Mouse (Mus musculus) MEL (cell line): Measurements from ENCODE around the gene Cpeb3. TPM values are rescaled to one million over a fixed set of nuclear protein-coding genes. Genes with fewer than 3 reads are reported as not detected.

Source experiments
- DNase-seq: peaks from one replicate; pipeline ENCODE4 v3.0.0; 2011; ENCODE audit warnings: low read depth, low spot score
- H3K27ac ChIP-seq: 2 replicates; pipeline ENCODE4 v1.5.1; 2012; ENCODE audit warnings: low read depth, mild to moderate bottlenecking, control low read depth, low read length, moderate library complexity; ENCODE audit not compliant: control insufficient read depth
- H3K27me3 ChIP-seq, 2 experiments: fragments of 150-350 bp in 1 of 2; sonication (generic) in 1 of 2; 2 replicates each; pipeline ENCODE4 v1.6.1; 2012; ENCODE audit warnings: low read length in 2 of 2, mild to moderate bottlenecking in 2 of 2, improper control_type of control experiment in 1 of 2, moderate library complexity in 1 of 2; ENCODE audit not compliant: insufficient read depth in 2 of 2, control insufficient read depth in 1 of 2
- H3K36me3 ChIP-seq, 2 experiments: 2 replicates each; pipeline ENCODE4 v1.6.1; 2012 to 2014; ENCODE audit warnings: low read length in 2 of 2, improper control_type of control experiment in 1 of 2, inconsistent platforms in 1 of 2, mild to moderate bottlenecking in 1 of 2; ENCODE audit not compliant: insufficient read depth in 2 of 2, control insufficient read depth in 1 of 2
- H3K4me1 ChIP-seq, 2 experiments: fragments of 150-350 bp in 1 of 2; sonication (generic) in 1 of 2; 2 replicates each; pipeline ENCODE4 v1.6.1; 2012; ENCODE audit warnings: low read length in 2 of 2, improper control_type of control experiment in 1 of 2, mild to moderate bottlenecking in 1 of 2; ENCODE audit not compliant: insufficient read depth in 2 of 2, control insufficient read depth in 1 of 2
- H3K4me3 ChIP-seq, 2 experiments: fragments of 150-350 bp in 1 of 2; sonication (generic) in 1 of 2; 2 replicates each; pipeline ENCODE4 v1.5.1; 2012; ENCODE audit warnings: low read depth in 2 of 2, low read length in 2 of 2, mild to moderate bottlenecking in 2 of 2, moderate library complexity in 2 of 2, control low read depth in 1 of 2, improper control_type of control experiment in 1 of 2; ENCODE audit not compliant: control insufficient read depth in 1 of 2, insufficient read depth in 1 of 2
- H3K79me2 ChIP-seq: 2 replicates; pipeline ENCODE4 v1.6.1; 2012; ENCODE audit warnings: mild to moderate bottlenecking, low read length, moderate library complexity; ENCODE audit not compliant: control insufficient read depth, poor library complexity, insufficient read depth
- H3K9ac ChIP-seq: 2 replicates; pipeline ENCODE4 v1.6.1; 2012; ENCODE audit warnings: low read depth, mild to moderate bottlenecking, control low read depth, low read length, moderate library complexity; ENCODE audit not compliant: control insufficient read depth, poor library complexity, severe bottlenecking
- H3K9me3 ChIP-seq: fragments of 150-350 bp; sonication (generic); replicated peaks from 2 replicates; pipeline ENCODE4 v1.6.1; 2012; ENCODE audit warnings: mild to moderate bottlenecking, low read length, improper control_type of control experiment, moderate library complexity; ENCODE audit not compliant: insufficient read depth
- BHLHE40 ChIP-seq: IDR thresholded peaks from 2 replicates; pipeline ENCODE4 v1.6.1; 2012; ENCODE audit warnings: low read depth, mild to moderate bottlenecking, inconsistent platforms, low read length, improper control_type of control experiment, borderline replicate concordance
- CHD1 ChIP-seq: IDR thresholded peaks from 2 replicates; pipeline ENCODE4 v1.6.1; 2012; ENCODE audit warnings: low read depth, mild to moderate bottlenecking, inconsistent platforms, low read length, improper control_type of control experiment
- E2F4 ChIP-seq: IDR thresholded peaks from 2 replicates; pipeline ENCODE4 v1.6.1; 2011; ENCODE audit warnings: low read depth, low read length, improper control_type of control experiment, borderline replicate concordance
- ELF1 ChIP-seq: IDR thresholded peaks from 2 replicates; pipeline ENCODE4 v1.6.1; 2014; ENCODE audit warnings: low read depth, mild to moderate bottlenecking, inconsistent platforms, low read length, improper control_type of control experiment, moderate library complexity
- EP300 ChIP-seq, 2 experiments: IDR thresholded peaks; 2 replicates each; pipeline ENCODE4 v1.6.1; 2011; ENCODE audit warnings: improper control_type of control experiment in 2 of 2, low read length in 2 of 2, low read depth in 1 of 2, mild to moderate bottlenecking in 1 of 2
- ETS1 ChIP-seq: IDR thresholded peaks from 2 replicates; pipeline ENCODE4 v1.6.1; 2012; ENCODE audit warnings: low read depth, mild to moderate bottlenecking, inconsistent platforms, low read length, improper control_type of control experiment, moderate library complexity
- GABPA ChIP-seq: IDR thresholded peaks from 2 replicates; pipeline ENCODE4 v1.6.1; 2012; ENCODE audit warnings: low read depth, mild to moderate bottlenecking, inconsistent platforms, low read length, improper control_type of control experiment, moderate library complexity
- HCFC1 ChIP-seq: IDR thresholded peaks from 2 replicates; pipeline ENCODE4 v1.6.1; 2012; ENCODE audit warnings: low read depth, mild to moderate bottlenecking, inconsistent platforms, low read length, improper control_type of control experiment, moderate library complexity
- KAT2A ChIP-seq: conservative IDR thresholded peaks from 2 replicates; pipeline ENCODE4 v1.6.1; 2012; ENCODE audit warnings: low read depth, low read length, improper control_type of control experiment, inconsistent platforms
- MAX ChIP-seq: IDR thresholded peaks from 2 replicates; pipeline ENCODE4 v1.6.1; 2011; ENCODE audit warnings: low read length, improper control_type of control experiment
- MAZ ChIP-seq: IDR thresholded peaks from 2 replicates; pipeline ENCODE4 v1.6.1; 2012; ENCODE audit warnings: low read depth, mild to moderate bottlenecking, inconsistent platforms, low read length, improper control_type of control experiment
- MEF2A ChIP-seq: IDR thresholded peaks from 2 replicates; pipeline ENCODE4 v1.6.1; 2014; ENCODE audit warnings: low read depth, mild to moderate bottlenecking, inconsistent platforms, low read length, improper control_type of control experiment; ENCODE audit not compliant: poor library complexity, insufficient replicate concordance, severe bottlenecking; ENCODE audit errors: extremely low read depth
- MXI1 ChIP-seq: IDR thresholded peaks from 2 replicates; pipeline ENCODE4 v1.6.1; 2011; ENCODE audit warnings: mild to moderate bottlenecking, low read depth, low read length, improper control_type of control experiment
- POLR2A ChIP-seq, 2 experiments: IDR thresholded peaks; 2 replicates each; pipeline ENCODE4 v1.6.1; 2011 to 2012; ENCODE audit warnings: low read length in 2 of 2, mild to moderate bottlenecking in 2 of 2, control low read depth in 1 of 2, improper control_type of control experiment in 1 of 2, low read depth in 1 of 2, moderate library complexity in 1 of 2; ENCODE audit not compliant: control insufficient read depth in 1 of 2, insufficient read depth in 1 of 2, poor library complexity in 1 of 2
- POLR2AphosphoS2 ChIP-seq: IDR thresholded peaks from 2 replicates; pipeline ENCODE4 v1.6.1; 2011; ENCODE audit warnings: low read length, improper control_type of control experiment
- POLR2AphosphoS5 ChIP-seq: IDR thresholded peaks from 2 replicates; pipeline ENCODE4 v1.6.1; 2012; ENCODE audit warnings: low read depth, borderline replicate concordance, mild to moderate bottlenecking, inconsistent platforms, low read length, moderate library complexity, mixed read lengths
- RCOR1 ChIP-seq: IDR thresholded peaks from 2 replicates; pipeline ENCODE4 v1.6.1; 2012; ENCODE audit warnings: low read depth, mild to moderate bottlenecking, inconsistent platforms, low read length, improper control_type of control experiment
- polyA plus RNA-seq, 2 experiments: library from polyadenylated mRNA; stranded (reverse) in 1 of 2; unstranded in 1 of 2; fragments of >175 nt in 1 of 2; fragments of >200 nt in 1 of 2; gene quantifications; 2 replicates each; pipeline versions ENCODE4 v1.2.1 to v1.2.4; 2012; ENCODE audit warnings: low replicate concordance in 2 of 2, low read depth in 1 of 2; ENCODE audit not compliant: insufficient read length in 2 of 2, insufficient read depth in 1 of 2, missing spikeins in 1 of 2
- total RNA-seq: library from RNA; depleted of rRNA; stranded (reverse); fragments of 300-350 nt; gene quantifications from 2 replicates; pipeline ENCODE4 v1.2.3, GENCODE M21; 2012

Gene Cpeb3
- total and polyA plus RNA-seq, 3 experiments: 0.35 to 0.93 TPM; not detected in 1

GRCm38 (mm10) chr19:37076646-37077045 lies 131.8 kb downstream of the Cpeb3 start:
- DNase-seq: no peak
- Histone ChIP-seq H3K27ac (no peak overlapping the region), H3K9ac (no peak overlapping the region), H3K27me3 (no peaks in the 10 kb centered on the region), H3K4me3 (no peak overlapping the region), H3K4me1 (peaks cover 0 to 2% of the 10 kb centered on the region in 2 experiments; a peak in 1 of 4 replicates), H3K79me2 (no peaks in the 10 kb centered on the region), H3K36me3 (peaks cover 0 to 4% of the 10 kb centered on the region in 2 experiments; a peak in 2 of 4 replicates), H3K9me3 (no peaks in the 10 kb centered on the region)
- no peak for TF ChIP-seq MXI1
- no peak for TF ChIP-seq POLR2AphosphoS5
- TF ChIP-seq ELF1: no peak
- no peak for TF ChIP-seq MAX
- TF ChIP-seq MAZ: no peak
- no peak for TF ChIP-seq ETS1
- no peak for TF ChIP-seq HCFC1
- TF ChIP-seq KAT2A: no peak
- TF ChIP-seq POLR2AphosphoS2: no peak
- no peak for TF ChIP-seq GABPA
- no peak for TF ChIP-seq POLR2A (IDR thresholded peaks at IDR 0.05; ENCODE audit: control insufficient read depth in 1 of 2, insufficient read depth in 1 of 2, low read depth in 1 of 2, low read length in 2 of 2, poor library complexity in 1 of 2)
- no peak for TF ChIP-seq CHD1
- TF ChIP-seq BHLHE40: no peak
- no peak for TF ChIP-seq E2F4
- TF ChIP-seq EP300 (IDR thresholded peaks at IDR 0.05; ENCODE audit: low read depth in 1 of 2, low read length in 2 of 2): no peak
- TF ChIP-seq, all 39 proteins: peak for 0

- Histone ChIP-seq H3K4me1 (peaks cover 0 to 2% of the 10 kb centered on the region in 2 experiments; a peak in 1 of 4 replicates), H3K27me3 (no peaks in the 10 kb centered on the region), H3K27ac (no peak overlapping the region), H3K4me3 (no peak overlapping the region), H3K9ac (no peak overlapping the region), H3K36me3 (peaks cover 0 to 4% of the 10 kb centered on the region in 2 experiments; a peak in 2 of 4 replicates), H3K79me2 (no peaks in the 10 kb centered on the region), H3K9me3 (no peaks in the 10 kb centered on the region)
- no peak for DNase-seq
- TF ChIP-seq POLR2AphosphoS5: no peak
- TF ChIP-seq MEF2A: no peak
- no peak for TF ChIP-seq RCOR1
- no peak for TF ChIP-seq MAX
Measured at GRCm38 (mm10) chr19:37076116-37076515, 132.3 kb downstream of the Cpeb3 start.
